Mouse (Mus musculus) megakaryocyte-erythroid progenitor cell, adult 5-6 weeks (primary cell): ENCODE data around the gene Eya3. TPM values are rescaled to one million over a fixed set of nuclear protein-coding genes. Genes with fewer than 3 reads are reported as not detected.
"Not testable (repeated sequence)": the region's sequence is repeated elsewhere in the genome, so short reads cannot be mapped to it uniquely, and the experiment has no call there.

Experiments used
- ATAC-seq: replicated peaks from 2 replicates; pipeline ENCODE4 v1.8.0; 2016; ENCODE audit warnings: mild to moderate bottlenecking, inconsistent platforms; ENCODE audit not compliant: severe bottlenecking, poor library complexity, low FRiP score, low TSS enrichment
- total RNA-seq, 2 experiments: library from RNA; stranded (forward) in 1 of 2; stranded (reverse) in 1 of 2; fragments of 200-1000, 215-1000 nt in 1 of 2; fragments of >200 nt in 1 of 2; fragmentation: Nextera tagmentation in 1 of 2; gene quantifications; 2 replicates each; pipeline ENCODE4 v1.2.3; 2014 to 2017

Eya3 gene
- total RNA-seq, 2 experiments from 2014 or later, result 25.2 to 35.4 TPM

DNA sequence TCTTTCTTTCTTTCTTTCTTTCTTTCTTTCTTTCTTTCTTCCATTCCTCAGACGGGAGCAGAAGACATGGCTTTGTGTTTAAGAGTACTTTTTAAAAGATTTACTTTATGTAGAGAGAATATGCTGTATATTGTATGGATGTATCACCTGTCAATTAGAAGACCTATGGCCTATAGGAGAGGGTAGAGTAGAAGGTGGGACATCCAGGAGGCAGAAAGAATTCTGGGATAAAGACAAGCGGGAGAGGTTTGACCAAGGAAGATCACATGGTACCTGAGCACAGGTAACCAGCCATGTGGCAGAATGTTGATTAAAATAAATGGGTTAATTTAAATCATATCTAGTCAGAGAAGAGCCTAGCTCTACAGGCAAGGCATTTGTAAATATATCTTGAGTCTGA is 96.0 kb downstream of the Eya3 start:
- ATAC-seq, result no peak

DNA sequence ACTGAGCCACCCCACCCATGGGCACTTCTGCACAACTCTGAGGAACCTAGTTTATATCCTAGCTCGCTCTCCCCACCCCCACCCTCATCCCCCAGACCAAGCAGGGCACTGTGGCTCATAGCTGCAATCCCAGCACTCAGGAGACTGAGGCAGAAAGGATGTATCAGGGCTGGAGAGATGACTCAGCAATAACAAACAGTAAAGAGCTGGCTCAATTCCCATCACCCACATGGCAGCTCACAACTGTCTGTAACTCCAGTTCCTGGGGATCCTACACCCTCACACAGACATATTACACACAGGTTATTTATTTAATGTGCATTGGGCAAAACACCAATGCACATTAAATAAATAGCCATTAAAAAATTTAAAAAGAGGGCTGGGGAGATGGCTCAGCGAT is 96.6 kb downstream of the Eya3 start:
- ATAC-seq, result no peak

DNA sequence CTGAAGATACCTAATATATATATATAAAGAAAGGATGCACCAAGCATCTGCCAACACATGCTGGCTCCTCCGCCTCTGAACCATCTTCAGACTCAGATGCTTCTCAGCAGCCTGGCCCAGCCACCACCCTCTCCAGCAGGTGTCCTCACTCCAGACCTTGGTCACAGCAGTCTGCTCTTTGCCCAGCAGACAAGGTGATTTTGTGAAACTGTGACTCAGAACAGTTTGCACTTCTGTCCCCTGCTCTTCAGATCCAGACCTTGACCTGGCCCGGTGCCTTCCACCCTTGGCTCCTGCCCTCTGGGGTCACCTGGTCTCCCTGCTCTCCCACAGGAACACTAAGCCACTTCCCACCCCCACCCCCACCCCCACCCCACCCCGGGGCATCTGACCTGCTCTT is 97.1 kb downstream of the Eya3 start:
- no peak for ATAC-seq

DNA sequence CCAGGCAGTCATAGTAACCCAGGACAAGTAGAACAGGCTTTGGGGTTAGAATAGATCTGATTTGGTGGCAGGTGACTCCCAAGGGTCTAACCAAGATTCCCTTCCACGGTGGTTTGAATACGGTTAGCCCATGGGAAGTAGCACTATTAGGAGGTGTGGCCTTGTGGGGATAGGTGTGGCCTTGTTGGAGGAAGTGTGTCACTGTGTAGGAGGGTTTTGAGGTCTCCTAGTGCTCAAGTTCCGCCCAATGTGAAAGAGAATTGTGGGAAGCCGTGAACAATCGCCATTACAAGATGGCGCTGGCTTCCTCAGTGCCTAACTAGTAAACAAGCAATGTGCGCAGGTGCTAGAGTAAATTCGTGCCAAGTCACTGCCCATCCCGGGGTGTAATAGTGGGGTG is 98.4 kb downstream of the Eya3 start:
- ATAC-seq, result not testable (repeated sequence)

DNA sequence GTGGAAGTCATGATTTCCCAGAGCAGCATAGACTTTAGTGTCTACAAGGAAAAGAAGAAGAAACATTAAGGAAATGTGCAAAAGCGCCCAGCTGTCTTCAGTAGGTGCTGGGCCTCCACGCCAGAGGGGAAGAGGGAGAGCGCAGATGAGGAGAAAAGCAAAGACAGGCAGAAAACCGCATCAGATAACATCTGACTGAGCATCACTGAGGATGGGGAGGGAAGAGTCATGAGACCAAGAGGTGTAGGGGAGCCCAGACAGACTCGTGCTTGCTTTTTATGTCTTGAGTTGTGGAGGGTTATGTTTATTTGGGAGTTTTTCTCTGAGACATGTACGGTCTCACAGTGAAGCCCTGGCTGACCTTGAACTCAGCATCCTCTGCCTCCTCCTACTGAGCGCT is 102.7 kb downstream of the Eya3 start:
- no peak for ATAC-seq

DNA sequence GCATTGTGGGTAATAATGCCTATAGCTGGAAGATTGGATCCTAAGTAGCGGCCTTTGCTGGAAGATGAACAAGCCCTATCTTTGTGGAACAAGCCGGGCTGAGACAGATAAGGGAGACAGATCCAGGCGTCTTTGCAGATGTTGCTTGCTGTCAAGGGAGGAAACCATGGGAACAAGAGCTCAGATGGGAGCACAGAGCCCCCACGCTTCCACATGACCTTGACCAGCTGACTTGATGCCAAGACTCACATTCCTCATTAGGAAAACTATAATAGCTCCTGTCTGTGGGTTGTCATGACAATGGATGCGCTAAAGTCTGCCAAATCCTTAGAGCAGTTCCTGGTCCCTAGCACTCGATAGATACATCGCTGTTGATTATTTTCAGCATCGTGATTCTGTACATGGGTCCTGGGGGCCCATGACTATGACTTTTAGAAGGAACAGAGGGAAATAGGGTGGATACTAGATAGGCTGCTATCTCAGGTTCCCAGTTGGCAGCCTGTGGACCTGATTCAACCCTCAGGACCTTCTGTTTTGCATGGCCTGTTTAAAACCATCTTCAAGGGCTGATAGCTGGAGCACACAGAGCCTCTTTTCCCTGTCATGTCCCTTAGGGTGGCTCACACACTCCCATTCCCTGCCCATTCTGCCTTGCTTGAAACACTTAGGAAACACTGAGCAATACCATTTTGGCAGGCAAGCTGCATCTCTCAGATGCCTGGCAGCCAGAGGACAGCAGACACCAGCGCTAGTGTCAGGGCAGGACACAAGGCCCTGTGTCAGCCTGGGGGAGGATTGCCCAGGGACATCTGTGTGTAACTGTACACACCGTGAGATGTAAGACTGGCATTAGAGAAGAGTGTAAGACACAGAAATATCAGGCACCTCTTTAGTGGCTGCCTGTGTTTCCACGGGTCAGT is 105.5 kb downstream of the Eya3 start:
- peak; percentile 72 for ATAC-seq

DNA sequence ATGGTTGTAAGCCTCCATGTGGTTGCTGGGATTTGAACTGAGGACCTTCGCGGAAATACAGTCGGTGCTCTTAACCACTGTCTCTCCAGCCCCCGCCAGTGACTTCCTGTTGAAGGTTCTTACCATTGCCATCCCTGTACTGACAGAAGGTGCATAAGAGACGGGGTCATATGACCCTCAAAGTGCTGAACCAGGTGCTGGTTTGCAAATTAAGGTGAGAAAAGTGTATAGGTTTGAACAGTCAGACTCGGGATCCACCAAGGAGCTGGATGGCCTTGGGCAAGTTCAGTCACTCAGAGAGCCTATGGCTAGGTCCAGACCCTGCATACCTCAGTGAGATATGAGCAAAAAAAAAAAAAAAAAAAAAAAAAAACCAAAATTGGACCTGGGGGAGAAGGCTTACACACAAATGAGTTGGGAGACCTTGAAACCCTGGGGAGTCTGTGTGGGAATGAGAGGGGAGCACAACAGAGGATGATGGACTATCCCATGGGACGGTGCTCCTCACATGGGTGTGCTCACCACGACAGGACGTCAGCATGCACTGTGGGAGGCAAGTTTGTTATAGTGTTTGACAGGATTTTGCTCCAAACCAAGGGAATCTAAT is 108.2 kb downstream of the Eya3 start:
- ATAC-seq, result no peak

DNA sequence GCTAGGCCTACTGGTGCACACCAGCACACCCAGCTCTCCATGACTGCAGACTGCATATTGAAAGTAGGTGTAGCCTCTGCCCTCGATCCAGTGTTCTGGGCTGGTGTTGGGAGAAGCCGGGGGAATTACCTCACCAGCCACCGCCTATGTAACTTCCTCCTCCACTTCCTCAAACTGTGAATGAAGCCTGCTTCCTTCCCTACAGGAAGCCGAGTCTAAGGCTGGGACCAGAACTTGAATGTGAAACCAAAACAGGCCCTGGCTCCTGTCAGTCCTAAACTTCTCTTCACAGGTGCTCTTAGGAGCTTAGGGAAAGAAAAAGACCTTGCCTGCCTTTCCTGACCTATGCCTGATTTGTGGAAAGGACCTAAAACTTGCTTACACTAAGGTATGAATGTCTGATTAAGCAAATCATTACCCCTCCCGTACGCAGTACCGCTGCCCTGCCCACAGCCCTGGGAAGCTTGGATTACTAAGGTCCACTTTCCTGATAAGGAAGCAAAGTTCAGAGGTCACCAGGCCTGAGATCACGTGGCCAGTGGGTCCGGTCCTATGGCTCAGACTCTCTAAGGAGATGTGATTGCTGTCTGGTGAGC is 109.0 kb downstream of the Eya3 start:
- peak; percentile 40 for ATAC-seq

DNA sequence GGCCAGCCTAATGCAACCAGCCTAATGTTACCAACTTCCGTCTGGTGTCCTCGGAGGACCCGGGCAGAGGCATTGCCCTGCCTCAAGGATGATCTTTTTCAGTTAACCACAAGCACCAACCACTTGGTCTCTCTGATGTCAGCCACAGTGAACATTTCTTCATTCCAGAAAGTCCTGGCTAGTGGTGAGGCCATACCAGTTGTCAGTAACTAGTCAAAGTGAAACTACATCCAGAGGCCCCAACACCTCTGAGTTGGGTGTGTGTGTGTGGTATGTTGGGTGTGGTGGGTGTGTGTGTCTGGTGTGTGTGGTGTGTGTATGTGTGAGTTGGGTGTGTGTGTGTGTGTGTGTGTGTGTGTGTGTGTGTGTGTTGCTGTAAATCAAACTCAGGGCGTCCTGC is 110.0 kb downstream of the Eya3 start:
- ATAC-seq, result no peak

DNA sequence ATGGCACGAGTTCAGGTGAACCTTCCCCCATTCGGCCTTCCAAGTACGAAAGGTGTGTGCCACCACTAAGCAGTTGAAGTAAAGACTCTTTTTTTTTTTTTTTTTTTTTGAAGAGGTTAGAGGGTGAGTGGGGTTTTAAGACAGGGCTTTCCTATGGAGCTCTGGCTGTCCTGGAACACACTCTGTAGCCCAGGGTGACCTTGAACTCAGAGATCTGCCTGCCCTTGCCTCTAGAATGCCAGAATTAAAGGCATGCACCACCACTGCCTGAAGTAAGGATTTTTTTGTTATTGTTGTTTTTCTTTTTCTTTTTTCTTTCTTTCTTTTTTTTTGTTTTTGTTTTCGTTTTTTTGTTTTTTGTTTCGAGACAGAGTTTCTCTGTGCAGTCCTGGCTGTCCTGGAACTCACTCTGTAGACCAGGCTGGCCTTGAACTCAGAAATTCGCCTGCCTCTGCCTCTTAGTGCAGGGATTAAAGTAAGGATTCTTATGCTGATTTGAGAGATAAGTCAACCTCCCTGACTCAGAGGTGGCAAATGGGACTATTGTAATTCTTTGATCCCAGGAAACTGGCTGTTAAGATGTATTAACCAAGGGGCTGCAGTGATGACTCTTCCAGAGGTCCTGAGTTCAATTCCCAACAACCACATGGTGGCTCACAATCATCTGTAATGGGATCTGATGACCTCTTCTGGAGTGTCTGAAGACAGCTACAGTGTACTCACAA is 110.6 kb downstream of the Eya3 start:
- no peak for ATAC-seq

DNA sequence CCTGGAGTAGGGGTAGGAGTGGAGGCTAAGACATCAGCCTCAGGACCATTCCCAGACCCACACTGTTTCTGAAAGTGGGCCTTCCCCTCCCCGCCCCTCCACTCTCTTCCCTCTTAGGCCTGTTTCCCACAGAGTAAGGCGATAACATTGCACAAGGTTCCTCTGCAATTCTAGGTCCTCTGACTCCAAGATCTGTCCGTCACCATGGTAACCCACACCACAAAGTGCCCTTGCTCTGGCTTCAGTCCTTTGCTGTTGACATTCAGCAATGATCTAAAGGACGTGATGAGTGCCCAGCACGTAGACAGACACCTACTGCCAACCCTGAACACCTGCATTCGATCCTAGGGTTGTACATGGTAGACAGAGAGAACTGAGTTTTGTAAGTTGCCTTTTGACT is 114.2 kb downstream of the Eya3 start:
- ATAC-seq, result no peak

DNA sequence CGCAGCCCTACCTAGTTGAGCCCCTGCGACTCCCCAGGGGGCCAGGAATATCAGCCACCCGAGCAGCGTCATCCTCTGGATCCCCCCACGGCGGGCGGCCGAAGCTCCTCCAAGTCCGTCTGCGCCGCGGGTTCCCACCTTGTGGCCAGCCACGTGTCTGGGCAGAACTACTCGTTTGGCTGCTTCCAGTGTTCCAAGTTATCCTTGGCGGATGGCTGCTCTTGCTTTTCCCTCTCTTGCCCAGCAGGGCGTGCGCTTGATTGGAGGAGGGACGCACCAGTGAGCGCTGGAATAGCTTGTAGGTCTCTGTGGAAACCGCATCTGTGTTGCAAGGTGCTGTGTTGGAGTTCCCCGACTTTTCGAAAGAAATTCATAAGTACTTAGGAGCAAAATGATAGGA is 118.2 kb downstream of the Eya3 start, which contains the start of gene Smpdl3b:
Smpdl3b (minus strand) TSS at position 279 of the 400 bp plus-strand sequence.
- ATAC-seq, result peak; percentile 81

DNA sequence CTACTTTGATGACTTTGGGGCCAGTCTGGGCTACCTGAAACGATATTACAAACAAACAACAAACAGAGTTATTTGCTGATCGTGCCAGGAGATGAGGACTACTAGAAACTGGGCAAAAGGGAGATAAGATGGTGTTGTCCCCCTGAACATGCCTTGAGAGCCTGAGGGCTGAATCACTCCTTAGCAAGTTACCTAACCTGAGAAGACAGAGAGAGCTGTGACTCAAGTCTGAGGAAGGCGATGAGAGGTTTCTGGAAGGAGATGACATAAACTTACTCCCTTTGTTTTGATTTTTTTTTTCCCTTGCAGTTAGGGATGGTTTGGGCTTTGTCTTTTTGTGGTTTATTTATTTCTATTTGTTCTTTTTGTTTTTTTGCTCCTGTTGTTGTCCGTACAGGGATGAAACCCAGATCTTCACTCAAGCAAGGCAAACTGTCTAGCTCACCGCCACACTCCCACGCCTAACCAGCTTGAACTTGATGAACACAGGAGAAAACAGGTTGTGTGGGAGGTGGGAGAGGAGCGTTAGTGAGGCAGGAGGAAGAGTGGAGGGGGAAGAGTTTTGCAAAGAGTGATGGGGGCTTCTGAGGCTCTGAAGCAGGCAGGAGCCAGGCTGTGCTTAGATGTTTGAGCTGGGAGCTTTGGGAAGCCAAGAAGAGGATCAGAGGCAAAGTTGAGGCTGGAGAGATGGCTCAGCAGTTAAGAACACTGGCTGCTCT is 119.0 kb downstream of the Eya3 start:
- ATAC-seq, result no peak

DNA sequence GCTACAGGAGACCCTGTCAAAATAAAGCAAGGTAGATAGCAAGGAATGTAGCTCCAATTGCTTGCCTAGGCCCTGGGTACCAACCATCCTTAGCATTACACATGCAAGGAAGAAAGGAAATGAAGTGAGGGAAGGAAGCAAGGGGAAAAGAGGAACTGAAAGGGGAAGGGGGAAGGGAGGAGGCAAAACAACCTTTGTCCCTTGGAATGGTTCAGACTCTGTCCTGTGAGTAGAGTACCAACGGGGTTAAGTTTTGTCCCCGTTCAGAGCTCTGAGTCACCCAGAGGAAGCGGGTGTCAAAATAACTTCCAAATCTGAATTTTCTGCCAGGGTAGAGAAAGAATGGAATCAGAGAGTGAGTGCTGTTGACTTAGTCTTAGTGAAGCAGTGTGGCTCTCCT is 121.5 kb downstream of the Eya3 start:
- no peak for ATAC-seq

DNA sequence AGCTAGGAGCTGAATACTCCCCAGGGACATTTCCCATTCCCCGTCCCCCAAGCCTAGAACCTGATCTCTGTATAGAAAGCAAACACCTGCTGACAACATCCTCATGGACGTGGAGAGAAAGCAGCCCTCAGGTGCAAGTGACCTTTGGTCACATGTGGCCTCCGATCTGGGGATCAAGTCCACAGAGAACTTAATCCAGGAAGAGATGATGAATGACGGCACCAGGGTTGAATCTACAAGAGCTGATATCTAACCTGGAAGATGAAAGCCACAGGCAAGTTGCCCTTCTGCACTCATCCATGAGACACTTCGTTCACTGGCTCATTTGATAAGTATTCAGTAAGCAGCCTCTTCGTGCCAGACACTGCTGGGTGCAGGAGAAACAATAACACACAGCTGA is 123.8 kb downstream of the Eya3 start:
- no peak for ATAC-seq

DNA sequence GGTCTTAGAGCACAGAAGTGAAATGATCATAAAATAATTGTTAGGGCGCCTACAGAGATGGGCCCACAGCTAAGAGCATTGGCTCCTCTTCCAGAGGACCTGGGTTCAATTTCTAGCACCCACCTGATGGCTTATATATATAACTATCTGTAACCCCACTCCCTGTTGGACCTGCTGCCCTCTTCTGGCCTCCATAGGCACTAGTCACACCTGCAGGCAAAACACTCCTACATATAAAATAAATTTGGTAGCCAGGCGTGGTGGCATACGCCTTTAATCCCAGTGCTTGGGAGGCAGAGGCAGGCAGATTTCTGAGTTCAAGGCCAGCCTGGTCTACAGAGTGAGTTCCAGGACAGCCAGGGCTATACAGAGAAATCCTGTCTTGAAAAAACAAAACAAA is 124.3 kb downstream of the Eya3 start:
- ATAC-seq, result not testable (repeated sequence)

DNA sequence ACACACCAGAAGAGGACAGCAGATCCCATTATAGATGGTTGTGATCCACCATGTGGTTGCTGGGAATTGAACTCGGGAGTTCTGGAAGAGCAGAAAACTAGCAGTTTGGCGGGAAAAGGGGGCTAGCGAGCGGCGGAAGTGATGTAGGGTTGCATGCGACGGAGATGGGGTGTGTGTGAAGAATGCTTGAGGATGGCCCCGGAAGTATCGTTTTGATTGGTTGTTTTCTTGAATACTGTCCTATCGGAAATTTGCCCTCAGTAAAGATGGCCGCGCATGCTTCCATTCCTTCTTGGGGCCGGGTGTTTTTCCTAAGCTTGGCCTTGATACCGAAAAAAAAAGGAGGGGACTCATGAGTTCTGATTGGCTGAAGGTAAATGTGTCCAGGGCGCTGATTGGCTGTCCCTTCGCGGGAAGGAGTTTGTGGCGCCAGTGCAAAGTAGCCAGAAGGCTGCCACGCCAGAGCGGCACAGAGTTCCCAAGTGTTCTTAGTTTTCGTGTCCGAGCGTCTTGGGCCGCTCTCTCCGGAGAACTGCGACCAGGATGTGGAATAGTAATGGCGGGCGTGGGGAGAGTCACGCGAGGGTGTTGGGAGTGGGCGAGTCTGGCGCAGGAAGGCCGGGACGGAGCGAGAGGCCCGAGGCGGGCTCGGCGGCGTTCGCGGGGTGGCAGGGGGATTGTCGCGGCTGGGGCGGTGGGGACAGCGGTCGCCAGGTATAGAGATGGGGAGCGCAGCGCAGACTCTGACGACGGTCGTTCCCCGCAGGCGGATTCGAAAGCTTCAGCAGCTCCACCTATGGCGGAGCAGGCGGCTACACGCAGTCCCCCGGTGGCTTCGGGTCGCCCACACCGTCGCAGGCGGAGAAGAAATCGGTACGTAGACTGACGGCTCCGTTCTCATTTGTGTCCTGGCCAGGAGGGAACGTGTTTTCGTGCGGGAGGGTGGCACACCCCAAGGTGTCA is 129.4 kb downstream of the Eya3 start, which contains the start of gene Rpa2:
Rpa2 (plus strand) TSS at position 419 of the 963 bp plus-strand sequence.
- peak; percentile 96 for ATAC-seq

DNA sequence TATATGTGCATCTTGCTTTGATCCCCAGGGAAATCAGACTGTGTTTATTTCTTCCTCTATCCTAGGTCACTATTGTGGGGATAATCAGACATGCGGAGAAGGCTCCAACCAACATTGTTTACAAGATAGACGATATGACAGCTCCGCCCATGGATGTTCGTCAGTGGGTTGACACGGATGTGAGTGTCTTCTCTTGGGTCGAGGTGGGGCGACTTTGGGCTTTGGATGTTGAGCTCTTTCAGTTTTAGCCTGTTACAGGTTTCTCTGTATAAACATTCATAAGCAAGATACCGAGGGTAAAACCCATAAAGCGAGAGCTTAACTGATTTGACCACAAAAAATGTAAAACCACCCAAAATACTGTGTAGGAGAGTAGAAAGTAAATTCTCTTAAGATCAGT is 133.0 kb downstream of the Eya3 start:
- no peak for ATAC-seq
